Mouse (Mus musculus): Measurements from ENCODE around the gene Necab3. TPM values are rescaled to one million over a fixed set of nuclear protein-coding genes. Genes with fewer than 3 reads are reported as not detected.

Gene Necab3
- polyA plus RNA-seq, 1 experiment, result 1.2 TPM

DNA sequence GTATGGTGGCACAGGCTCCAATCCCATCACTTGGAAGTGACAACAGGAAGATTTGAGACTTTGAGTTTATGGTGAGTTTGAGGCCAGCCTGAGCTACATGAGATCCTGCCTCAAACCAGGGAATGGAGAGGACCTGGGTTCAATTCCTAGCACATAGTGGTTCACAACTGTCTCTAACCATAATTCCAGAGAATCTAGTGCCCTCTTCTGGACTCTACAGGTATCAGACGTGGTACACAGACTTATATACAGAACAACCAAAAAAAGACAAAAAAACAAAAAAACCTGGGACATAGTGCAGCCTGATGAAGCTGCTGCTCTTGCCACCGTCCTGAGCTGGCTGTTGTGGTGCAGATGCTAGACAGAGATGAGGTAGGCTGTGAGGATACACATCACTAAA lies 17.1 kb downstream of the Necab3 start:
- no peak for DNase-seq (ENCODE audit: low spot score)

DNA sequence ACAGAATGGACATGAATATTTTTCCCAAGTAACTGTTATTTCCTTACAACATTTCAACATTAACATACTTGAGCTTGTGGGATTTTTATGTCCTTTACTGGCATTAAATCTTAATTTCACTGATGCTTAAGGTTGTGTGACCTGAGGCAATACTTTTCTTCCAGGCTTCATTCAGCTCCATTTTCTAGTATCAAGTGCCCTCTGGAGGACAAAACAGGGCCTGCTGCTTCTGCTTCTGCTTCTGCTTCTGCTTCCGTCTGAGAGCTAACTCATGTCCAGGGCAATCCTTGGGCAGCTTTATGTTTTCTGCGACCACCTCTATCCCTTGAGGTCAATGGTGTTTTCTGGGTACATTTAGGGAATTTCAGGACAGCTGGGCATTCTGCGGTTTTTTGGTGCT lies 19.0 kb downstream of the Necab3 start:
- no peak for DNase-seq (ENCODE audit: low spot score)

DNA sequence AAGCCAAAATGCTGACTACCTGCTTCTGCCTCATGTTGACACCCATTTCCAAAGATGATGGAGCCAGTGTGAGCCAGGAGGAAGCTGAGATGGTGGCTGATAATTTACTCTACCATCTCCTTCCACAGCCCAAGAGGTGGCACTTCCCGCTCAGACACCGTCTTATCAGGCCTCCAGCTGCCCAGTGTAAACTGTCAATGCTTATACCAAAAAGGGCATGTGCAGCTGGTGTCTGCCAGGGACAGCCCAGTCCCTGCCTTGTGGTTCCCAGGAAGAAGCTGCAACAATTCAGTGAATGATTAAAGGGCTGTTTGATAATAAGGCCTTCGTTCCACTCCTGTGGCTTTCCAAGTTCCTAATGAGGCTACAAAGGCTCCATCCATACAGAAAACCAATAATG lies 20.0 kb downstream of the Necab3 start:
- no peak for DNase-seq (ENCODE audit: low spot score)

DNA sequence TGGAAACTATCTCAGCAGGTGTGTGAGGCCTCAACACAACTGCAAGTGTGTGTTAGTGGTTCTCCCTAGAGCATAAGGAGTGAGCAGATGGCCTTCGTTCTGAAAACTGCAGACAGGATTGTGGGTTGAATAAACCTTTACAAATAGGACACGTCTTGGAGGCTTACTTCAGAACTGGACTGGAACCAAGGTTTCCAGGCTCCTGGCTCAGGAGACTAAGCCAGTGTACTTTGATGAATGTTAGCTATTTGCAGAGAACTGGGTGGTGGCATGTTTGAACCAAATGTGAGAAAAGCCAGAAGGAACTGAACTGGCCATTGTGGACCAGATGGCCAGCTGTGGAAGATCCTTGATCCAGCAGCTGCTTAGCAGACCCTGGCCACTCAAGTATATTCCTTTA lies 20.4 kb downstream of the Necab3 start:
- DNase-seq (ENCODE audit: low spot score), result no peak

DNA sequence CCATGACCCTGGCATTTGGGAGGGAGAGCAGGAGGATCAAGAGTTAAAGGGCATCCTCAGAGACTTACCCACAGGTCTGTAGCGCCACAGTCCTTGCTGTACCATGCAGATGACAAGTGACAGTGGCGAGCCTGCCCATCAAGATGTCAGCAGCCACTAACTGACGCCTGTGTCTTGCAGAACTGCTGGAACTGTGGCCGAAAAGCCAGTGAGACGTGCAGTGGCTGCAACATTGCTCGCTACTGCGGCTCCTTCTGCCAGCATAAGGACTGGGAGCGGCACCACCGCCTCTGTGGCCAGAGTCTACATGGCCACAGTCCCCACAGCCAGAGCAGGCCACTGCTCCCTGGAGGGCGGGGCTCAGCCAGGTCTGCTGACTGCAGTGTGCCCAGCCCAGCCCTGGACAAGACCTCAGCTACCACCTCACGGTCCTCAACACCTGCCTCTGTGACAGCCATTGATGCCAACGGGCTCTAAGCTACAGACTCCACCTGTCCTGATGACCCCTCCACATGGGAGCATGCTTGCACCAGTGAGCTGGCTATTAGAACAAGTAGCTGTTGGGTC lies 23.9 kb downstream of the Necab3 start:
- DNase-seq (ENCODE audit: low spot score), result no peak

DNA sequence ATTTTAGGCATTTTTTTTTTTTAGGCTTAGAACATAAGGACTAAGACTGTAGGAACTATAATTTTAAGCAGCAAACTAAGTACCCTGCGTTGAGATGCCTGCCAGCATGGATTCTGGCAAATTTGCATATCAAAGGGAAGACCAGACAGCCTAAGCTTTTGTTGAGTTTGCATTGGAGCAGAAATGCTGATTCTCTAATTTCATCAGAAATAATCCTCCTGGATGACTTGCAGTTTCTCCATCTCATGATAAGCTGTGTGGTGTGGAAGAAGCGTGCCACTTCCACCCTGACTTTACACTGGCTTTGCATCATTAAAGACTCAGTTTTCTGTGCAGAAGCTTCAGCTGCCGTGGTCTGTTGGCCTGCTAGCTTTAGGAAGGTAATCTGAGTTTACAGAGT lies 25.8 kb downstream of the Necab3 start:
- DNase-seq (ENCODE audit: low spot score), result no peak

DNA sequence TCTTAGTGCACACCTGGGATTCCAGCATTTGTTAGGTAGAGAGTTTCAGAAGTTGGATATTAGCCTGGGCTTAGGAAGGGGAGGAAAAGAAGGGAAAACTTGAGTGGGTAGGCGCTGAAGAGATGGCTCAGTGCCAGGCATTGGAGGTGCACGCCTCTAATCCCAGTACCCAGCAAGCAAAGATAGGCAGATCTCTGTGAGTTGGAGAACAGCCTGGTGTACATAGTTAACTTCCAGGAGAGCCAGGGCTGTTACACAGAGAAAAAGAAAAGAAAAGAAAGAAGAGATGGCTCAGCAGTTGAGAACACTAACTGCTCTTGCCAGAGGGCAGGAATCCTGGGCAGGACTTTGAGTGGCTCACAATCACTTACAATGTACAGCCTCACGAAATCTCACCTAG lies 32.2 kb downstream of the Necab3 start:
- no peak for DNase-seq (ENCODE audit: low spot score)

DNA sequence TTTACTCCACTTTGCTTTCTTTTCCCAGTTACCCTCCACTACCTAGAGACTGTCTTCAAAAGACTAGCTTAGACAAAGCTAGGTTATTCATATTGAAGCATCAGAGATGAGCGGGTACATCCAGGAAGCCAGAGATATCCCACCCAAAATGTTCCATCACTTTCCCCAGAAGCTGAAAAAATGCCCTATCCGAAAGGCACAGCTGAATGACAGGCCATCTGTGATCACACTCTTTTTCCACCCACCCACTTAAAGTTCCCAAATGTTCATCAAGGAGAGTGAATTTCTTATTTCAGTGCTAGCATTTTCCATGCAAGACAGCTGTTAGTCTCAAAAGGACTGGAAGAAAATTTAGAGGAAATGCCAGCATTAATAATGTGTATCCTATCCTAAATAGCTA lies 33.4 kb downstream of the Necab3 start:
- no peak for DNase-seq (ENCODE audit: low spot score)

DNA sequence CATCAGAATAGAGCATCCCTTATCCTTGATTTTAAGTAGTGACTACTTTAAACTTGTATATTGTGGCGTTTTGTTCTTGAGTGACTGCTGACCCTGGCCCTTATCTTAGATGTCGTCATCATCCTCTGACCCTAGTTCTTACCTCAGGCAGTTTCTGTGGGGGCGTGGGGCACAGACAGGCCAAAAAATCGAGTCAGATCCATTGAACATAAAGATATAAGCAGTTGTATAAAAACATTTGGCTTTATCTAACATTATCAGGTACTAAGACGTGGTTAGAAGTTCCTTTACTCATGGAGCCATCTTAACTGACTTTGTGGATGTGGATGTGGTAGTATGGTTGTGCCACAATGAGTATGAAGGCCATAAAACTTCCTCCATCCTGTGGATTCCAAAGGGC lies 36.4 kb downstream of the Necab3 start:
- no peak for DNase-seq (ENCODE audit: low spot score)

DNA sequence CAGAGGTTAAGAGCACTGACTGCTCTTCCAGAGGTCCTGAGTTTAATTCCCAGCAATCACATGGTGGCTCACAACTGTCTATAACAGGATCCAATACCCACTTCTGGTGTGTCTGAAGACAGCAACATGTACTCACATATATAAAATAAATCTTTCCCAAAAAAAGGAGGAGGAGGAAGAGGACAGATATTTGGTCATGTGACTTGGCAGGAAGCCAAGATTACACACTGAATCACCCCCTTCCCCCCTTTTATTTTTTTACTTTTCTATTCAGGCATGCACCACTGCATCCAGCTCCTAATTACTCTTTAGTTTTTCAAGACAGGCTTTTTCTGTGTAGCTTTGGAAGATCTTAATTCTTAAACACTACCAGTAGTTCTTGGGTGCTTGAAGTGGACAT lies 37.2 kb downstream of the Necab3 start:
- DNase-seq (ENCODE audit: low spot score), result no peak

DNA sequence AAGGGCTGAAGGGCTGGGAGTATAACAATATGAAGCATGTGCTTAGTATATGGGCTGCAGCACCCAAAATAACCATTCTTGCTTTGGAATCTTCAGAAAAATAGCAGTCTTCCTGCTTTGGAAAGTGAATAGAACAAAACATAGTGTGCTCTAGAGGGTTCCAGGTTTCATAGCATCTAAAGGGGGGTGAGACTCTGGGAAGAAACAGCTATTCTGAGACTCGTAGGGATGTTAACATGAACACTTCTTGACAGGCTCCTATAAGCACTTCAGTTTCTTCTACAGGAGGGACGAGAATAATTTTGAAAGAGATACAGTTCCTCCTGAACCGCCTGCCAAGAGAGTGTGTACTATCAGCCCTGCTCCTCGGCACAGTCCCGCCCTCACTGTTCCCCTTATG lies 41.3 kb downstream of the Necab3 start:
- DNase-seq (ENCODE audit: low spot score), result no peak

DNA sequence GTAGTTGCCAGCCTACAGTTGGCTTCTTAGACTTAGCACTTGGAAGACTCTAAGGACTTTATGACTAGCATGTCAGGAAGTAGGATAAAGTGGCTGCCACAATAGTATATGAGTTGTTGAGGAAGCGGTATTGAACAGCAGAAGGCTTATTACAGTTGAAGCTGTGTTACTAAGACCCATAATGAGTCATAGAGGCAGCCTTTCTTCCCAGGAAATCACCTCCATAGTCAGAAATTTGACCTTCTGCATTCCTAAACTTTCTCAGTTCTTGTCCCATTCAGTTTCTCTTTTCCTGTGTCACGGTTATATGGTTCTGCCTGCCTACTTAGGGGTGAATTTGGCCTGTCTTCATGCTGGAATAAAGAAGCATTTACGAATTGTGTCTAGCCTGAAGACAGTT lies 41.7 kb downstream of the Necab3 start:
- DNase-seq (ENCODE audit: low spot score), result no peak

DNA sequence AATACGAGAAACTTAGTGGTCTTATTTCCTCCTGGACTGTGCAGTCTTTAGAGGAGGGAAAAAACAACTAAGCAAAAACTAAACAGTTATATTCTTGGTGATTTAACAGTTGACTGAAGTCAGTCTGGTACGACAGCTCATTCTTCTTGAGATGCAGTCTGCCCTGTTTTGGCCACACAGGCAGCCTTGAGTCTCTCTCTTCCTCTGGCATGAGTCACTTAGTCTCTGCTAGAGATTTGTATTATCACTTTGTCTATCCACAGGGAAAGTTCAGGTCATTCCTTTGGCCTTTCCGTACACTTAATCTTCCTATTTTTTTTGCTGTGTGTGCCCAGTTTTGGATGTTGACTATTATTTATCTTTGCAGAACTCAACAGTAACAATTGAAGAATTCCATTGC lies 48.5 kb downstream of the Necab3 start:
- no peak for DNase-seq (ENCODE audit: low spot score)

DNA sequence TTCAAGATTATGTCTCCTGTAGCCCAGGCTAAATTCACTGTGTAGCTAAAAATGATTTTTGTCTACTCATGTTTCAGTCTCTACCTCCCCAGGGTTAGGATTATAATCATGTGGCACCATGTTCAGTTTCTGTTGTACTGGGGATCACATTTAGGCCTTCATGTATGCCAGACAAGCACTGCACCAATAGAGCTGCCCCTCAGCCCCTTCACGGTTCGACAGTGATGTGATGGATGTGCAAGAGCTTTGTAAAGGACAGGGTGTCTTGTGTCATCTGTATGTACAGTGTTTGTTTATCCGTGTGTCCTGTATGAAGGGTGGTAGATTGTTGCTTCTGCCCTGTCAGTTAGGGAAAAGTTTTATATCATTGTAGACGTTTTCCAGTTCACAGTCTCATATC lies 50.2 kb downstream of the Necab3 start:
- DNase-seq (ENCODE audit: low spot score), result no peak

DNA sequence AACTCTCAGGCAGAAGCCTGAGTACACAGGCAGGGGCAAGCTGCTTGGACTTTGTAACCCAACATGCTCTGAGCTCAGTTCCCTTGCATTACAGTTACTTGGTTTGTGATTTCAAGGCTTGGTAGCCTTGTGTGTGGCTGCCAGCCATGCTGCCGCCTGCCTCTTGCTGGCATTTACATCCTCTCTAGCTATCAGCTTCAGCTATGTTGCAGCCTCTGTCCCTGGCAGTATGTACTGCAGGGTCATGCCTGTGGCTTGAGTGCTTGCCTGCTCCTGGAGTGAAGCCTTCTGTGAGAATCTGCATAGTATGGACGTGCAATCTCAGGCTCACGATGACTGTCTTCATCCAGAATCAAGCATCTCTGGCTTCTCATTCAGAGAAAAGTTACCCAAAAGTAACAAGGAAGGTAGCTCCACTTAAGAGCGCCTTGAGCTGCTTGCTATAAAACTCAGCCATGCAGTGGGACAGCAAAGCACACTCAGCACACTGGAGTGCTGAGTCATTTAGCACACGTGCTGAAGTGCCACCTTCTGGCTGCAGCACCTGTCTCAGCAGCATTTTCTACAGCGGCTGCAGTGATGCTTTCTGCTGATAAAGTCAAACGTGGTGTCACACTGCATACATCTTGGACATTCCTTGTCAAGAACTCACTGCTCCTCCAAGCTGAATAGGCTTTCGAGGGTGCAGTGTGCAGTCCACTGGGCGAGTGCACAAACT lies 51.0 kb downstream of the Necab3 start:
- DNase-seq (ENCODE audit: low spot score), result no peak

DNA sequence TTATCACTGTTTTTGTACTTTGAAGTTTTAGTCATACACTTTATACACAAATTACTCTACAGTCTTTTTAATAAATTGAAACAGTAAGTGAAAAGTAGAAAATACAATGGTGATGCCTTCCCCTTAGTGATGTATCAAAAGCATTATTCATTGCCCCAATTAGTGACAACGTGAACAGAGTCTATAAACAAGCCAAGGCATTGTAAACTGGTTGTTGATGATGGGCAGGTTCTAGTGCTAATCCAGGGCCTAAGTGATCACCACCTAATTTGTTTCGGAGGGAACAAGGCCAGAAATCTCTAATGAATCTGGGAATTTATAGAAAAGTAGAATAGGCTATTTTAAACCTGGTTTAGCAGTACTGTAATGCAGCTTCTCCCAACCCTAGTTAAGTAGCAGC lies 51.6 kb downstream of the Necab3 start:
- DNase-seq (ENCODE audit: low spot score), result no peak

DNA sequence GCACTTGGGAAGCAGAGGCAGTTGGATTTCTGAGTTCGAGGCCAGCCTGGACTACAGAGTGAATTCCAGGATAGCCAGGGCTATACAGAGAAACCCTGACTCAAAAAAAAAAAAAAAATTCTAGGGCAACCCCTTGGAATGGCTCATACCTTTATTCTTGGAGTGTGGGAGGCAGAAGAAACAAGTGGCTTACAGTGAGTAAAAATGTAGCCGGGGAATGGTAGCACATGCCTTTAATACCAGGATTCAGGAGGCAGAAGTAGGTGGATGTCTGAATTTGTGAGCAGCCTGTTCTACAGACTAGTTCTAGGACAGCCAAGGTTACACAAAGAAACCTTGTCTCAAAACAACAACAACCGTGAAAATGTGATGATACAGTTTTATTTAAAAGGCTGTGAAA lies 57.9 kb downstream of the Necab3 start:
- no peak for DNase-seq (ENCODE audit: low spot score)

DNA sequence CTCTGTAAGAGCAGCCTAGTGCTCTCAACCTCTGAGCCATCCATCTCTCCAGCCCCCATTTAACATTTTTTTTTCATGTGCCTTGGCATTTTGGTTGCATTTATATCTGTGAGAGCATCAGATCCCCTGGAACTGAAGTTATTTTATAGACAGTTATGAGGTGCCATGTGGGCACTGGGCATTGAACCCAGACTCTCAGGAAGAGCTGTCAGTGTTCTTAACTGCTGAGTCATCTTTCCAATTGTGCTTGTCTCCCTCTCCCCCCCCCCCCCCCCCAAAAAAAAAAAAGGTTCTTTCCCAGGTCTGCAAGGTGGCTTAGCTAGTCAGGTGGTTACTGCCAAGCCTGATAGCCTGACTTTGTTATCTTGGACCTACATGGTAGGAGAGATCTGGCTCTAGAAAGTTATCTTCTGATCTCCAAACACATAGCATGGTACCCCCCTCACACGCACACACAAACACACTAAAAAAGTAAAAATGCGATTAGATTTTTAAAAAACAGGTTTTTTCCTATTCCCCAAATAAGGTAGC lies 58.9 kb downstream of the Necab3 start:
- DNase-seq (ENCODE audit: low spot score), result no peak

DNA sequence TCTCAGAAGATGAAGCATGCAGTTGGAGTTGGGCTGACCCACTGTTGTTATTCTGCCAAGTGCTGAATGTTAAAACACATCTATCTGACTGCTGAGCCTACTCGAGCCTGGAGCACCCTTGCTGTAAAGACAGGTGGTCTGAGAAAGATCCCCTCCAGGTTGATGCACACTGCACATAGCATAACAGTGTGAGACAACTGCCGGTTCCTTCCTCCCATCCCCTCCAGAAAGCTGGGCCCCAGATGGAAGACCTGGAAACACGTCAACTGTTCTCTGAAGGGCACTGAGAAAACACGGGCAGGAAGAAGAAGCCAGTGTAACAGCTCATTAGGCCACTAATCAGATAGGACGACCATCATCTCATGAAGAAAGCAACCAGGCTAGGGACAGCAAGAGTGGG lies 60.1 kb downstream of the Necab3 start:
- DNase-seq (ENCODE audit: low spot score), result no peak

DNA sequence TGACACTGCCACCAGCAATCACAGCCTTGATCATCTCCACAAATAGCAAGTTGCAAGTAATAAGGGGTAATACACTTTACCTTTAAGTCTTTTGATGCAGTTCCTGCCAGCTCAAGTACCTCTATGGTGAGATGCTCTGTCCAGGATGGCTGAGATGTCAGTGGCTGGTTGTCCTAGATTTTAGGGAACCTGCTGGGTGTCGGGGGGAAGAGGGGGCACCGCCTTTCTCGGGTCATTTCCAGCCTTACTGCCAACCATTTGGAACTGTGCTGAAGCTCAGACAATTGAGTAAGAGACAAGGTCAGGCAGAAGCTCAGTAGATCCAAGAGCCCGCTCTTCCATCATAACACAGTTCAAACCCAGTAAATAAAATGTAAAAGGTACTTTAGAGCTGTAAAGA lies 63.7 kb downstream of the Necab3 start:
- DNase-seq (ENCODE audit: low spot score), result no peak

Data from urinary bladder, adult 2 months (tissue).